Mouse (Mus musculus) liver, adult 2 months (tissue): ENCODE data around the gene Olfr56. TPM values are rescaled to one million over a fixed set of nuclear protein-coding genes. Genes with fewer than 3 reads are reported as not detected.

ENCODE experiments used
- DNase-seq: peaks from one replicate; pipeline ENCODE4 v3.0.0-alpha.2; 2011; ENCODE audit warnings: low read depth, low spot score; ENCODE audit errors: extremely low read depth
- H3K27ac ChIP-seq: fragments of 200-500 bp; replicated peaks from 2 replicates; pipeline ENCODE4 v1.5.1; 2012; ENCODE audit warnings: low read depth, mild to moderate bottlenecking, control low read depth, inconsistent platforms, low read length; ENCODE audit not compliant: insufficient read depth
- H3K27me3 ChIP-seq: fragments of 200-500 bp; 2 replicates; pipeline ENCODE4 v1.6.1; 2012; ENCODE audit warnings: mild to moderate bottlenecking, moderate library complexity, low read length, inconsistent platforms; ENCODE audit not compliant: control insufficient read depth, insufficient read depth
- H3K36me3 ChIP-seq: fragments of 200-500 bp; 2 replicates; pipeline ENCODE4 v1.6.1; 2012; ENCODE audit warnings: low read length, inconsistent platforms; ENCODE audit not compliant: control insufficient read depth, insufficient read depth
- H3K4me1 ChIP-seq: fragments of 200-500 bp; 2 replicates; pipeline ENCODE4 v1.6.1; 2011; ENCODE audit warnings: low read length; ENCODE audit not compliant: control insufficient read depth, insufficient read depth
- H3K4me3 ChIP-seq: fragments of 200-500 bp; 2 replicates; pipeline ENCODE4 v1.5.1; 2011; ENCODE audit warnings: low read depth, mild to moderate bottlenecking, control low read depth, low read length, moderate library complexity; ENCODE audit not compliant: insufficient read depth
- H3K79me2 ChIP-seq: fragments of 200-500 bp; 2 replicates; pipeline ENCODE4 v1.6.1; 2012; ENCODE audit warnings: inconsistent platforms, mild to moderate bottlenecking, low read length, moderate library complexity; ENCODE audit not compliant: control insufficient read depth, insufficient read depth
- H3K9ac ChIP-seq: fragments of 200-500 bp; 2 replicates; pipeline ENCODE4 v1.6.1; 2012; ENCODE audit warnings: low read depth, mild to moderate bottlenecking, control low read depth, inconsistent platforms, low read length
- CTCF ChIP-seq: fragments of 200-500 bp; IDR thresholded peaks from 2 replicates; pipeline ENCODE4 v1.5.1; 2011; ENCODE audit warnings: low read depth, low read length, control low read depth
- POLR2A ChIP-seq: fragments of 200-500 bp; IDR thresholded peaks from 2 replicates; pipeline ENCODE4 v1.6.1; 2011; ENCODE audit warnings: low read length, control low read depth; ENCODE audit not compliant: insufficient read depth; ENCODE audit errors: extremely low read depth
- WGBS: fragments of 180-500 bp; shearing (Covaris S2); methylation state at CpG from one replicate; pipeline ENCODE4 v1.1.7; 2018; 5-methylcytosine and 5-hydroxymethylcytosine counted together
- polyA plus RNA-seq: library from polyadenylated mRNA; depleted of rRNA; stranded (reverse); fragments of >200 nt; gene quantifications from 2 replicates; pipeline ENCODE4 v1.2.3, GENCODE M21; 2012
- total RNA-seq: library from RNA; depleted of rRNA; stranded (reverse); fragments of >200 nt; gene quantifications from 2 replicates; pipeline ENCODE4 v1.2.3, GENCODE M21; 2014

Olfr56 gene
- total and polyA plus RNA-seq, 2 experiments = 0.28 TPM; not detected in 1

GRCm38 (mm10) chr11:49112624-49113219, 134.0 kb downstream of the Olfr56 start:
- no peaks in the 10 kb centered on the region for H3K4me1 ChIP-seq
- H3K4me3 ChIP-seq = no peak overlapping the region
- no peaks in the 10 kb centered on the region for H3K36me3 ChIP-seq
- H3K79me2 ChIP-seq = no peaks in the 10 kb centered on the region
- H3K27ac ChIP-seq = no peak overlapping the region
- no peak for TF ChIP-seq CTCF
- TF ChIP-seq POLR2A = no peak
- H3K27me3 ChIP-seq = no peaks in the 10 kb centered on the region
- no peak for DNase-seq
- no peak overlapping the region for H3K9ac ChIP-seq
- WGBS = 86% methylated on average over 6 of the region's 6 CpGs

GRCm38 (mm10) chr11:49114158-49114557, 135.5 kb downstream of the Olfr56 start:
- no peak overlapping the region for H3K9ac ChIP-seq
- H3K36me3 ChIP-seq = no peaks in the 10 kb centered on the region
- H3K27me3 ChIP-seq = no peaks in the 10 kb centered on the region
- H3K4me1 ChIP-seq = no peaks in the 10 kb centered on the region
- no peak overlapping the region for H3K4me3 ChIP-seq
- WGBS = 72% methylated on average over 2 of the region's 2 CpGs
- H3K79me2 ChIP-seq = no peaks in the 10 kb centered on the region
- no peak for DNase-seq
- no peak overlapping the region for H3K27ac ChIP-seq
- TF ChIP-seq CTCF = no peak
- no peak for TF ChIP-seq POLR2A

GRCm38 (mm10) chr11:49114774-49115173, 136.1 kb downstream of the Olfr56 start, which contains the start of gene Olfr1396:
Gene Olfr1396 (minus strand): TSS chr11:49114874.
- Histone ChIP-seq H3K79me2 (no peaks in the 10 kb centered on the region), H3K9ac (no peak within 1 kb of the TSS), H3K4me3 (no peak within 1 kb of the TSS), H3K27me3 (no peaks in the 10 kb centered on the region), H3K27ac (no peak within 1 kb of the TSS), H3K4me1 (no peaks in the 10 kb centered on the region), H3K36me3 (no peaks in the 10 kb centered on the region)
- no peak for TF ChIP-seq CTCF
- no peak for TF ChIP-seq POLR2A
- no peak for DNase-seq

- TF ChIP-seq POLR2A (no peak), CTCF (no peak)
- Histone ChIP-seq H3K79me2 (no peaks in the 10 kb centered on the region), H3K4me1 (no peaks in the 10 kb centered on the region), H3K27me3 (no peaks in the 10 kb centered on the region), H3K36me3 (no peaks in the 10 kb centered on the region), H3K4me3 (no peak overlapping the region), H3K9ac (no peak overlapping the region), H3K27ac (no peak overlapping the region)
- DNase-seq = no peak
- WGBS = 85% methylated on average over 3 of the region's 3 CpGs
These were observed 140.9 kb downstream of the Olfr56 start for GRCm38 (mm10) chr11:49119635-49120034.

GRCm38 (mm10) chr11:49124169-49124568, 145.5 kb downstream of the Olfr56 start:
- H3K36me3 ChIP-seq = no peaks in the 10 kb centered on the region
- no peak overlapping the region for H3K27ac ChIP-seq
- no peaks in the 10 kb centered on the region for H3K79me2 ChIP-seq
- no peaks in the 10 kb centered on the region for H3K4me1 ChIP-seq
- H3K27me3 ChIP-seq = no peaks in the 10 kb centered on the region
- TF ChIP-seq CTCF (no peak), POLR2A (no peak)
- H3K9ac ChIP-seq = no peak overlapping the region
- H3K4me3 ChIP-seq = no peak overlapping the region
- WGBS = 92% methylated on average over 2 of the region's 2 CpGs
- no peak for DNase-seq

- WGBS = 92% methylated on average over 6 of the region's 6 CpGs
- no peaks in the 10 kb centered on the region for H3K27me3 ChIP-seq
- no peaks in the 10 kb centered on the region for H3K36me3 ChIP-seq
- no peak within 1 kb of the TSS for H3K27ac ChIP-seq
- DNase-seq = no peak
- H3K4me3 ChIP-seq = no peak within 1 kb of the TSS
- no peaks in the 10 kb centered on the region for H3K79me2 ChIP-seq
- H3K4me1 ChIP-seq = no peaks in the 10 kb centered on the region
- TF ChIP-seq POLR2A = no peak
- no peak for TF ChIP-seq CTCF
- no peak within 1 kb of the TSS for H3K9ac ChIP-seq
These were observed 163.3 kb downstream of the Olfr56 start, which contains the start of gene Olfr1395 for GRCm38 (mm10) chr11:49141974-49142373. Gene Olfr1395 (plus strand): TSS chr11:49142274.
